Mouse (Mus musculus) layer of hippocampus, adult 9-11 months (tissue): ENCODE measurements around the gene Tek.
"Not testable (repeated sequence)": the region's sequence is repeated elsewhere in the genome, so short reads cannot be mapped to it uniquely, and the experiment has no call there.

Experiments
- DNase-seq: peaks from one replicate; pipeline ENCODE4 v3.0.0; 2022

The Tek gene

DNA sequence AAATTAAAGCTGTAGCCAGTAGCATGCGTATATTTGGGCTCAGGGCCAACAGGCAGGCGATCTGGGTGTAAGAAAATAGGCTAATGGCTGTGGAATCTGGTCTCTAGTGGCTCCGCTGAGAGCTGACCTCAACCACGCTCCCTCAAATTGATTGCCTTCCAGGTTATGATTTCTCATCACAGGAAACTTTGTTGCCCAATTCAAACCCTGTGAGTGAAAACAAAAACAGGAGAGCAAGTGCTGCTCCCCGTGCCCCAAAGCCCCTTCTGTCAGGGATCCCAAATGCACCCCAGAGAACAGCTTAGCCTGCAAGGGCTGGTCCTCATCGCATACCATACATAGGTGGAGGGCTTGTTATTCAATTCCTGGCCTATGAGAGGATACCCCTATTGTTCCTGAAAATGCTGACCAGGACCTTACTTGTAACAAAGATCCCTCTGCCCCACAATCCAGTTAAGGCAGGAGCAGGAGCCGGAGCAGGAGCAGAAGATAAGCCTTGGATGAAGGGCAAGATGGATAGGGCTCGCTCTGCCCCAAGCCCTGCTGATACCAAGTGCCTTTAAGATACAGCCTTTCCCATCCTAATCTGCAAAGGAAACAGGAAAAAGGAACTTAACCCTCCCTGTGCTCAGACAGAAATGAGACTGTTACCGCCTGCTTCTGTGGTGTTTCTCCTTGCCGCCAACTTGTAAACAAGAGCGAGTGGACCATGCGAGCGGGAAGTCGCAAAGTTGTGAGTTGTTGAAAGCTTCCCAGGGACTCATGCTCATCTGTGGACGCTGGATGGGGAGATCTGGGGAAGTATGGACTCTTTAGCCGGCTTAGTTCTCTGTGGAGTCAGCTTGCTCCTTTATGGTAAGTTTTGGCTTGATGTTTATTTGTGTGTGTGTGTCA is at the start of gene Tek:
Tek (plus strand) TSS at position 452 of the 894 bp plus-strand sequence.
- DNase-seq, result no peak

DNA sequence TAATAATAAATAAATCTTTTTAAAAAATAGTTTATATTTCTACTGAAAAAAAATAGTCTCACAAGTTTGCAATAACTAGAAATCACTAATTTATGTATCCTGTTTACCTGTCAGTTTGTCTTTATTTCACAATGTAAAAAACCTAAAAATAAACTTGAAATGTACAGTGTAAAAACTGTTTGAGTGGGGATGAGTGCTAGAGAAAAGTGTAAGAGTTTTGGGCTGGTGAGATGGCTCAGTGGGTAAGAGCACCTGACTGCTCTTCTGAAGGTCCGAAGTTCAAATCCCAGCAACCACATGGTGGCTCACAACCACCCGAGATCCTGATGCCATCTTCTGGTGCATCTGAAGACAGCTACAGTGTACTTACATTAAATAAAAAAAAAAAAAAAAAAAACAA is 49.3 kb upstream of the Tek start:
- DNase-seq, result not testable (repeated sequence)

DNA sequence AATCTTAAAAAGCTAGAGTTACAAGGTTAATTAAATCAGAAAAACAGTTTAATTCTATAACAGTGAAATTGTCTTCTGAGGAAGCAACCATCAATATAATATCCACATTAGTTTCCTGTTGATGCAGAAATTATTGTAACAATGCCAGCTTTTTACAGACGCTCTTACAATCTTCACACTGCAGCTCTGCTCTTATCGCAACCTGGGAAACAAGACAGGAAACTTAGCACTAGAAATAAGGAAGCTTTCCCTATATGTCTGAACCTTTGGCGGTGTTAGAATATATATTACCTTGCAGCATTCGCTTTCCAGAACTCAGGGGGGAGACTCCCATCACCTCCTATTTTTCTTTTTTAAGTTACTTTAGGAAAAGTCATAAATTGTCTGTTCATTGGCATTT is 48.0 kb upstream of the Tek start:
- DNase-seq, result no peak

DNA sequence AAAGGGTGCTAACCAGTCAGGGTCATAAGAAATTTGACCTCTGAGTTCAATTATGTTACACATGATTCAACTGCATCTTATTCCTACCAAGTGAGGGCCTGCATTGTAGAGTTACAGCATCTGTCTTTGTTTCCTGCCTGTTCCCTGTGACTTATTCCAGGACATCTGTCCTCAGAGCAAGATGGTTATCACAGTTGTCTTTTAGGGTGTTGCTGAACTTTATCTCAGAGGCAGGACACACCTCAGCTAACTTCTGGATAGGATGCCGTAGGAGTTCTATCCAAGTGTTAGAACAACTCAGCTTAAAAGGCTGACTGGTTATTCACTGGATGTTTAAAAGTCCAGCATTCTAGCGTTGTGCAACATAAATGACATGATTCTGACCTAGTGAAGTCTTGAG is 46.9 kb upstream of the Tek start:
- no peak for DNase-seq

DNA sequence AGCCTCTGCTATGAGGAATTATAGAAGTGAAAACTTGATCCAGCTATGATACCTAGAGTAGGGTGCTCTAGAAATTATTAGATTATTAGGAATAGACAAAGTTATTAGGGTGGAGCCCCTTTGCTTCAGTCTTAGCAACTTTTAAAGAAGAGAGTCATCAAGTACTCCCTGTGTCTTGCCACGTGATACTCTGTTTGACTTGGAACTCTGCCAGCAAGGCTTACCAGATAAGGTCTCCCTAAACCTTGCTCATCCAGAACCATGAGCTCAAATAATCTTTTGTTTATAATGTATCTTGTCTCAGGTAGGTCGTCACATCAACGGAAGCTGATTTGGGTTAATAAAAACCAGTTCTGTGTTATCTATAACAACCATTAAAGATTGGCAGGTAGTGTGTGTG is 42.7 kb upstream of the Tek start:
- DNase-seq, result no peak

DNA sequence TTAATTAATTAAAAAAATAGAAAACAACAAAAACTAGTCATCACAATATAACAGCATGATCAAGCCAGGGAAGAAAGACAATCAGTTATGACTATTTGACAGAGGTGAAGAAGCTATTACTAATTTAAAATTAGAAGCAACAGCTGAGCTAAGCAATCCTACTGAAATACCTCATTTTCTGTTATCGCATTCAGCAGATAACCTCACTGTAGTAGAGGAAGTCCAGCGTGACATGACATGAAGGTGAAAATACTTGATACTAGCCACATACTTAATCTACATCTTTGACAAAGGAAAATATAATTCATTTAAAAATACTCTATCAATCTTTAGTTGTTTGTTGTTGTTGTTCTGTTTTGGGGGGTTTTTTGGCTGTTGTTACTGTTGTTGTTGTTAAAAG is 28.1 kb upstream of the Tek start:
- DNase-seq, result no peak

DNA sequence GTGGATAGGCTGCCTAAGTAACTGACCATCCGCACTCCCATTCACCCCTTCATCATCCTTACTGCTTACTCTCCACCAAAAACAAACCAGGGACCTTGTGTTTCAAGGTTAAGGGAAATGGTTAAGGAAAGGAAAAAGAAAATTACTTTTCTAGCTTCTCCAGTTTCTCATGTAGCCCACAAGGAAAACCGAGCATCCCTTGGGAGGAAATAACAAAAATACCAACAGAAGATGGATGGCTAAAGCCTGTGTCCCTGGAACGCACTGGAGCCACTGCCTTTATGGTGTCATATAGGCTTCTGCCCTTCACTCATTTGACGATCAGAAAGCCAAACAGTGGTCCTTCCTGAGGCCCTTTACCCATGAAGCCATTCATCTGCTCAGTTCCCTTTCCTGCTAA is 27.7 kb upstream of the Tek start:
- no peak for DNase-seq

DNA sequence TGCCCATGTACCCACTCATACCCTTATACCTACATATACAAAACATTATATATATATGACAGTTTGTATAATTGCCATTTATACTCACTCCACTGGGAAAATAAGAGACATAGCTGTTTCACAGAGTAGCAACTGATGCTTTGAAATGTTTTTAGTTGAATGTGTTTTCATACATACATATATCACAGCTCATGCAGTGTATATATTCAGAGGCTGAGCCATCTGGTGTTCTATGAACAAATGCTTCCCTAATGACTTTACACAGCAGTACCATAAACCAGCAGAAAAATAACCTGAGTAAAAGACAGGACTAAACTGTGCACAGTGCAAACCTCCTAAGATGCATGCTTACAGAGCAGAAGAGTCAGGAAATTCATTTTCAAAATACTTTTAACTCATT is 25.3 kb upstream of the Tek start:
- no peak for DNase-seq

DNA sequence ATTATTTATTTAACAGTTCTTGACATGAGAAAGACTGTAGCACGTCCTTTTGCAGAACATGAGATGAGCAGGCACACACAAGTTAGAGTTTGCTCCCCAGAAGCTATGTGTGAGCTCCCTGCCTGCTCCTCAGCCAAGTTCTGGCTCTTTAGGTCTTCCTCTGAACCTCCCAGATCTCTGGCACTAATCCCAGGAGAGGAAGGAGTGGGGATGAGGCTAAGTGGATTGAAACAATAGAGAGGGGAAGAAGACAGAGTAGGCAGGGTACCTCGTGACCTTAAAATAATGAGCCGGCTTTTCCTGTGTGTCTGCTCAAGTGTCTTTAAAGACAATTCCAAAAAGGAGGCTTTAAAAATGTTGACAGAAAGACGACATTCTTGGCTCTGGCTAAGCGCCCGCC is 23.9 kb upstream of the Tek start:
- DNase-seq, result no peak

DNA sequence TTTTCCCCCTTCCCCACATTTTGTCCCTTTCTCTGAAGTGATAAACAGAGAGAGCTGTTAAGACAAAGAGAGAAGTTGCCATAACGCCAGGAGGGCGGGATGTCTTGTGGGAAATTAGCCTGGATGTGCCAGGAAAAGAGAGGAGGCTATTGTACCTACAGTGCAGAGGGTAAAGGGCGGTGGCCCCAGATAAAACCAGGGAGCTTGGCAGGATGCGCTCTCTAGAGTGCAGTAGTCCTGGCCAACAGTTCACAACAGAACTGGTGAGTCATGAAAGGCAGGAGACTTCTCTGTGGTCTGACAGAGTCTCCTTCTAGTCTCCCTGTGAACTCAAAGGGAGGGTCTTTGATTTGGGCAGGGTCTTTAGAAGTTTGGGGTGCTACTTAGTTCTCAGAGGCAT is 13.3 kb upstream of the Tek start:
- no peak for DNase-seq

DNA sequence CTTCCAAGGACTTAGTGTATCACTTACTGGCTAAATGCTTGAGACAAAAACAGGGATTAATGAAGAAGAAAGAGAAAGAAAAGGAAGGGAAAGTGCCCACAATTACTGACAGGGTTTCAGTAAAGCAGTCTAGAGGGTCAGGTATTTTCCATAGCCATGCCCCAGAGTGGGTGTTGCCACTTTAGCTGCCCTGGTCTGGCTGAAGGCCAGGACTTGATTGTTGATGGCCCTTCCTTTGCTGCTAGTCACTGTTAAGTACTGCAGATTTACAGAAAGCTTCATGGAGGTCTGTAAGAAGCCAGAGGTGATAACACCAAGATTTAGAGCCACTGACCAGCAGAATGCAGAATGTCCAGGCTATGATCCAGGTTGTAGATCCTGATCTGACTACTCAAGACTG is 6.4 kb upstream of the Tek start:
- DNase-seq, result no peak

DNA sequence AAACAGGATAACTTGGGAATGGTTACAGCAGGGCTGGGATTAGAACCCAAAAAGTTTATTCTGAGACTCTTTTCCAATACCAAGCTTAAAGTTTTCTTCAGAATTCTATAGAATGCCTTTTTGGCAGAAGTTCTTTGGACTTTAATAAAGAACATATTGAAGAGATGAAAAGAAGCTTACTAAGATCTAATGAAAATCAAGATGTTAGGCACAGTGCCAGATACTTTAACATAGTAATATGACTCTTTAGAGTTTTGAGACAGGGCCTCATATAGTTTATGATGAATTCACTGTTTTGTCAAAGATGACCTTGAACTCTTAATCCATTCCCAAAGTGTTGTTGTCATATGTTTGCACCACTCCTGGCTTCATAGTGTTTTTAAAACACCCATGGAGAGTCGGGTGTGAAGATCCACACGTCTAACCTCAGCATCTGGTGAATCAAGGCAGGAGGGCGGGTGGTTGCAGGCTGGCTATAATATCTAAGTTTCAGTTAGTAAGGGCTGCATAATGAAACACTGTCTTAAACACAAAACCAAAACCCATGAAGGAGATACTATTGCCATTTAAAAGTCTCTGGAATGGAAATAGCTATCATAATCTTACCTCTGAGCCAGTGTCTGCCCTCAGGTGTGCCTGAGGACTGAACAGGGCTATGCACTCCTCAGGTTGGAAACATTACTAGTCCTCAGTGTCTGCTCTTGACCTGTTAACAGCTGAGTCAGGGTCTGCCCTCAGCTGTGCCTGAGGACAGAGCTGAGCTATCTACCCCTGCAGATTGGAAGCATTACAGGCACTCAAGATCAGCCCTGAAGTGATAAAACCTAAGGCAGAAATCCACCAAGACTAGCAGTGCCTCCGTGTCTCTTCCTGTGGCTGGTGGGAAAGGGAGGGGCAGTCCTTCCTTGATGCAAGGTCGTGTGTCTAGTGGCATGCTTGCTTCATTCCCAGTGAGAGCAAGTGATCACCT is 1.5 kb upstream of the Tek start:
- DNase-seq, result no peak

DNA sequence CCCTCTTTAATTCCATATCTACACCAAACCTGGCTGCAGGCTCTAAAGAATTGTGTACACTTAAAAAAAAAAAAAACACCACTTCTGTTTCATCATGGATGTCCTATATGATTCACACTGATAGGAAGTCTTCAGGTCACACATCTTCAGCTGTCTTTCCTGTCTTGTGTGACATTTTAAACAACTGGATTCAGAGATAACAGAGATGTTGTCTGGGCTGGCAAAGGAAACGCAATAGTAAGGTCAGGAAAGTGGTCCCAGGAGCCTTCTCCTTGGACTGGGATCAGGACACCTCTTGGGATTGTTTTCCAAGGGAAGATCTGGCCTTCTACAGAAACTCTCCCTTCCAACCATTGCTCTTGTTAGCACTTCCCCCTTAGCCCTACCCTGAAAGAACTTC is 2.7 kb downstream of the Tek start:
- no peak for DNase-seq

DNA sequence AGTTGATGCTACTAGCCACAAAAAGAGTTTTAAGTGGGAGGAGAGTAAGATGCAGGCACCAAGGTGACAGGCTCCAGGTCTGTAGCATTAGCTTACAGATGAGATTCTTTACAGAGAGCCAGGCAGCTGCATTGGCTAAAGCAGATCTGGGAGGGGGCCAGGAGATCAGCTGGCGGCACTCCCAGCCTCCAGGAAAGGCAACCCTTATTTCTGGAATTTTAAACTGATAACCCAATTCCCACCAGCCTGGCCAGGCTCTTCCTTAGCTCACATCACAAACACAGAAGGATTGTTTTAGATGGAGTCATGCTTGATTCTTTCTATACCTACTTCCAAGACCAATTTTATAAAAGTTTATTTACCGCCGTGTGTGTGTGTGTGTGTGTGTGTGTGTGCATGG is 6.7 kb downstream of the Tek start:
- no peak for DNase-seq

DNA sequence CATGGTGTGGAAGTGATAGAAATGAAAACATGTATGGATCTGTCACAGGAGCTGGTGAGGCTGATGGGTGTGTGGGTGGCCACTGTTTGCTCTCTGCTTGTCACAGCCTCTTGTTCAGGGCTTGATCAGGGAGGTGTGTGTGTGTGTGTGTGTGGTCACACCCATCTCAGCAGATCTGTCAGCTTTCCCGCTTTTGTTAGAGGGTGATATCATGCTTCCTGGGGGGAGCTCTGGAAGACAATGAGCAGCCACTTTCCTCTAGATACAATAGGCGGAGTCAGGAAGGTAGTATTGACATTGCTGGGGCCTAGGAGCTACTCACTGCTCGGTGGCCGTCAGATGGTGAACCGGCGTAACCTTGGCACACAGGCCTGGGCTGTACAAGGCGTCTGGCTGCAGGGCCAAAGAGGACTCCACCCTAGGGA is 7.3 kb downstream of the Tek start:
- DNase-seq, result no peak

DNA sequence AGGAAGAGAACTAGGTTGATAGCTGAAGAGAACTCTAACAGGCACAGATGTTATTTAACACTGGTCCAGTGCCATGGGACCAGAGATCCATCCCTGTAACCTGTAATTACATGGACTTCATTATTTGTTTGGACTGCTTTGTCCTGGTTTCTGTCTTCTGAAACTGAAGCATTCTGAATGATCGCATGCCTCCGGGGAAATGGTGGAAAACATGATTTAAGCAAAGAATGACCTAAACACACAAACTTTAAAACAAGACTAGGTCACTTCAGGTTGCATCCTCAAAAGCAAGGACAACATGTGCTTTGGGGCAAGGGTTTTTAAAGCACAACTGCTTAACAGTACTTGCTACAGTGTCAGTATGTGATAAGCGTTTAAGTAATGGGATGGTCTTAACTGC is 8.2 kb downstream of the Tek start:
- DNase-seq, result no peak

DNA sequence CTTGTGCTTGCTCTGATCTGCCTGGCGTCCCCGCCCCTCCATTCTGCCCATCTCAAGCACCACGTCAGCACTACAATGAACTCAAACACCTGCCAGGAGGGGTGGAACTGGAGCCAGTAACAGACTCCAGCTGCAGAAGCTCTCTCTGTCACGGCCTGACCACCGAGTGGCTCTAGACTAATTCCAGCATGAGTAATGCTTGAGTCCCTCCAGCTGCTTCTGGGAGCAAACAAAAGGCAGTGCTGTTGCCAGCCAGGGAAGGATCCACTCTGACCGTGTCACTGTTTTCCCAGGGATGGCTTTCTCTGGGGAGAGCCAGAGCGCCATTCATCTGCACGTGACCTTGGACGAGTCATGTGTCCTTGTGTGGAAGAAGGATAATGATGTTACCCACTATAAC is 13.4 kb downstream of the Tek start:
- no peak for DNase-seq

DNA sequence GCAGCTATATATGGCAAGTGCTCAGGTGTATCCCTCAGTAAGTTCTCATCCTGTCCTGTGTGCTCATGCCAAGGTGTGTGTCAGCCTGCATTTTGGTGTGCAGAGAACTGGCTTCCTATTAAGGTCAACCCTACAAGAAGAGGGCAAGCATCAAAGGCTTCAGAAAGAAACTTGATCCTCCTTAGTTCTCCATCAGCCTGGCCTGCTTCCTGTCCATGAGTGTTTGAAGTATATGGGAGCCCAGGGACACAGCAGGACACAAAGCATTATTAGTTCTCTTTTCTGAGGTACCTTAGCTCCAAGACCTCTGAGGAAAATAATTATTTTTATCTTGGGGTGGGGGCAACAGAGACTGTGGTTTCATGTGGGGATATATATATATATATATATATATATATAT is 26.1 kb downstream of the Tek start:
- no peak for DNase-seq

DNA sequence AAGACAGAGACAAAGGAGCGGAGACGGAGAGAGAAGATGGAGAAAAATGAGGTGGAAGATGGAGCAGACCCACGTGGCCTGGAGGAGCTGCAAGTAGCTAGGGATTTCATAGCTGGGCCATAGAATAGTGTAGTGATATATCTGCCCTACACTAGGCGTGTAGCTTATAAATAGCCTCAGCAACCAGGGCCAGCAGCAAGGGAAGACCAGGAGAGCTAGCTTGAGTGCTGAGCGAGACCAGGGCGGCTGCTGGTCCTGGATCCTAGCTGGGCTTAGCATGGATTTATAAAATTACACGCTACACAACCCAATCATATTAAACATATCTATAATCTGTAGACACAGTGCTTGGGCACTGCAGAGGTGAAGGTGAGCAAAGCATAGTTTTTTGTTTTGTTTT is 27.1 kb downstream of the Tek start:
- no peak for DNase-seq

DNA sequence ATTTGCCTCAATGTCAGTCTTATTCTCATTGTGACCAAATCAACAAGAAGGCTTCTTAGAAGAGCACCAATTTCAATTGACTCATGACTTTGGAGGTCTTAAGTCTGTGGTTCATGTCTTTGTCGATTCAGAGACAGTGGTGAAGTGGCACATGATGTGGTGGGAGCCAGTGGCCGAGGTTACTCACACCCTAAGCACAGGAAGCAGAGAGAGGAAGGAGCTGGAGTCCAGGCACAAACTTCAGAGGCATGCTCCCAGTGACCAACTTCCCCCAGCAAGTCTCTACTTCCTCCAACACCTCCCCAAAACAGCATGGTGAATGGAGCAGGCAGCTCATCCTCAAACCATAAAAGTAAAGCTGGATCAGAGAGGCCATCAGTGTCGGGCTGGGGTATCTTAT is 29.5 kb downstream of the Tek start:
- DNase-seq, result no peak

DNA sequence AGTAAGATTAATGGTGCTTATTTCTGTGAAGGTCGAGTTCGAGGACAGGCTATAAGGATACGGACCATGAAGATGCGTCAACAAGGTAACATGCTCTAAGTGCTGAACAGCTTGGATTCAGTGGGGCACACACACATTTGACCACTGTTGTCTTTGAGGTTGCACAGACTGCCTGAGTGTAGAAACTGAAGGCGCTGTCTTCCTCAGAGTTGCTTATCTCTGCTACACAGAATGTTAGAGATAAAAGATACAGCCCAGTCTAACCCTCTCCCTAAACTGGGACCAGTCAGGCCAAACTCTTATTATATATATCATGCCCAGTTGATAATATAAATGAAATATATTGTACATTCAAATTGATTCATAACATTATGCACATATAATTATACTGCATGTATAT is 42.0 kb downstream of the Tek start:
- DNase-seq, result no peak

DNA sequence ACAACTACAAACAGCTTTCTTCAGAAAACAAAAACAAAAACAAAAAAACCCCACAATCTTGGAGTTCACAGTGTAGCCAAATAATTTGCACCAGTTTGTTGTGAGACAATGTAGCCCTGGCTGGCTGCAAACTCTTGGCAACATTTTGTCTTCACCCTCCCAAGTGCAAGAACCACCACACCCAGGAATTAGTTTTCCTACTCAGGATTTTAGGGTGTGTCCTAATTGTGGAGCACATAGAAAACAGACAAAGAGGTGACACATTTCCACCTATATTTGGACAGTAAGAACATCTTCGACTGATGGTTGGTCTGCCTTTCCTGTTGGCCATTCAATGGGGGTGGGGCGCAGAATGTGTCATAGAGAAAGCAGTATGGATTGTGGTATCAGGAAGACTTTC is 46.8 kb downstream of the Tek start:
- DNase-seq, result no peak

DNA sequence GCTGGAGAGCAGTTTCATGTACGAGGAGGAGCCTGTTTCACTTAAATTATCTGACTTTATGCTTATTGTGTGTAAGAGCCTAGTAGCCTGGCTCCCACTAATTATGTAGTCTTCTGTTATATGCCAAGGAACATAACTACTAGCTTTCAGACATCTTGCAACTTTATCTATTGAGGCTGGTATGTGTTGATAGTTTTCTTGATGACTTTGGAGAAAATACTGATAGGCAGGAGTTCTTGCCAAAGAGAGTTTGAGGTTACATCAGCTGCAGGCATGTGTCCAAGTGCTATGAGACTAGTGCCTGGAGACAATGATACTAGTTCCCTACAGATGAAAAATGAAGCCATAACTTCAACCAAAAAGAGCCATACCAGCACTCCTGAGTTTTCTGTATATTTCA is 64.1 kb downstream of the Tek start:
- DNase-seq, result no peak

DNA sequence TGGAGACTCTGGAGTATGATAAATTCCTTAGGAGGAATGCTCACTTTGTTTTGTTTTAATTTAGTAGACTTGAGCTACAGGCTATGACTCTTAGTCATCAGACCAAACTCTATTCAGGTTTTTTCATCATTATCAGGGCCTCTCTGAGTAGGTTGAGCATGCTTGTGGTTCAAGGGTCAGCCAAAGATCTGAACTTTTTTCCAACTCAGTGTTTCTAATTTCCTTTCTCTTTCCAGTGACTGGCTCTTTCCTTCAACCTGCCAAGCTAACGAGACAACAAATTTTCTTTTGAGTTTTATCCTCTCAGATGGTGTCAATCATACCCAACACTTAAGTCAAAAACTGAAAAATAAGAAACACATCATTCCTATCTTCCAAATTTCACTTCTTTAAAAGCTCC is 71.5 kb downstream of the Tek start:
- DNase-seq, result no peak
